Mouse (Mus musculus) C2C12 (cell line): ENCODE data around the gene Bcr. TPM values are rescaled to one million over a fixed set of nuclear protein-coding genes. Genes with fewer than 3 reads are reported as not detected.

Experiments
- H3K27me3 ChIP-seq: one replicate; pipeline ENCODE4 v1.6.1; 2011; ENCODE audit not compliant: control insufficient read depth, insufficient read depth, insufficient read length
- H3K36me3 ChIP-seq: one replicate; pipeline ENCODE4 v1.6.1; 2011; ENCODE audit not compliant: control insufficient read depth, insufficient read depth
- H3K4me3 ChIP-seq: one replicate; pipeline ENCODE4 v1.5.1; 2011; ENCODE audit warnings: mild to moderate bottlenecking, control low read depth; ENCODE audit not compliant: poor library complexity, insufficient read depth, severe bottlenecking
- H3K79me2 ChIP-seq: one replicate; pipeline ENCODE4 v1.6.1; 2011; ENCODE audit not compliant: control insufficient read depth, insufficient read depth
- H3K79me3 ChIP-seq: one replicate; pipeline ENCODE4 v1.6.1; 2011; ENCODE audit warnings: low read depth, control low read depth
- H3ac ChIP-seq: one replicate; pipeline ENCODE3; 2011; ENCODE audit warnings: low read depth; ENCODE audit not compliant: control insufficient read depth, insufficient read length
- CEBPB ChIP-seq: IDR thresholded peaks from one replicate; pipeline ENCODE4 v1.6.1; 2011; ENCODE audit warnings: low read depth, mild to moderate bottlenecking, control low read depth, moderate library complexity
- CTCF ChIP-seq: IDR thresholded peaks from one replicate; pipeline ENCODE4 v1.5.1; 2011; ENCODE audit not compliant: control insufficient read depth, insufficient read depth, insufficient read length
- FOSL1 ChIP-seq: IDR thresholded peaks from one replicate; pipeline ENCODE4 v1.8.0; 2011; ENCODE audit warnings: mild to moderate bottlenecking, low read length; ENCODE audit not compliant: poor library complexity, insufficient read depth, severe bottlenecking
- MAX ChIP-seq: IDR thresholded peaks from one replicate; pipeline ENCODE4 v1.6.1; 2011; ENCODE audit warnings: mild to moderate bottlenecking, control low read depth
- MYOD1 ChIP-seq: IDR thresholded peaks from one replicate; pipeline ENCODE4 v1.6.1; 2011; ENCODE audit warnings: low read depth; ENCODE audit not compliant: control insufficient read depth, insufficient read length
- MYOG ChIP-seq: IDR thresholded peaks from one replicate; pipeline ENCODE4 v1.6.1; 2011; ENCODE audit not compliant: control insufficient read depth, insufficient read length; ENCODE audit errors: extremely low read depth
- USF1 ChIP-seq: IDR thresholded peaks from one replicate; pipeline ENCODE4 v1.6.1; 2011; ENCODE audit warnings: low read depth, mild to moderate bottlenecking, control low read depth, moderate library complexity
- polyA plus RNA-seq: library from polyadenylated mRNA; unstranded; fragments of >200 nt; fragmentation: generic; extraction: Trizol; gene quantifications from one replicate; pipeline ENCODE4 v1.2.1, GENCODE M21; 2012; ENCODE audit warnings: missing spikeins

Bcr gene
- polyA plus RNA-seq, 1 experiment, result 16.1 TPM

GRCm38 (mm10) chr10:75131625-75132024, 71.2 kb downstream of the Bcr start:
- no peak for TF ChIP-seq CTCF
- no peak for TF ChIP-seq MYOG
- no peak for TF ChIP-seq CEBPB
- TF ChIP-seq MAX, result no peak
- peaks cover 11% of the 10 kb centered on the region for H3K79me2 ChIP-seq
- H3ac ChIP-seq, result no peak overlapping the region
- H3K27me3 ChIP-seq, result no peaks in the 10 kb centered on the region
- H3K4me3 ChIP-seq, result no peak overlapping the region
- peaks cover 1% of the 10 kb centered on the region for H3K79me3 ChIP-seq
- H3K36me3 ChIP-seq, result peaks cover 47% of the 10 kb centered on the region

- Histone ChIP-seq H3ac (no peak overlapping the region), H3K36me3 (peaks cover 57% of the 10 kb centered on the region), H3K27me3 (no peaks in the 10 kb centered on the region), H3K4me3 (no peak overlapping the region), H3K79me3 (peaks cover 1% of the 10 kb centered on the region), H3K79me2 (peaks cover 10% of the 10 kb centered on the region)
- TF ChIP-seq MYOG, result no peak
- no peak for TF ChIP-seq CTCF
- TF ChIP-seq MAX, result no peak
- TF ChIP-seq USF1, result no peak
- TF ChIP-seq FOSL1, result no peak
Observed at GRCm38 (mm10) chr10:75134861-75135517, 74.6 kb downstream of the Bcr start.

GRCm38 (mm10) chr10:75135518-75136162, 75.2 kb downstream of the Bcr start:
- no peaks in the 10 kb centered on the region for H3K27me3 ChIP-seq
- H3ac ChIP-seq, result no peak overlapping the region
- no peak overlapping the region for H3K4me3 ChIP-seq
- H3K36me3 ChIP-seq, result peaks cover 55% of the 10 kb centered on the region
- peaks cover 3% of the 10 kb centered on the region for H3K79me2 ChIP-seq
- H3K79me3 ChIP-seq, result peaks cover 1% of the 10 kb centered on the region
- TF ChIP-seq MYOG (no peak), FOSL1 (no peak), MAX (no peak), CEBPB (no peak), MYOD1 (no peak), CTCF (no peak), USF1 (no peak)

GRCm38 (mm10) chr10:75137148-75137547, 76.8 kb downstream of the Bcr start:
- H3K79me3 ChIP-seq, result no peaks in the 10 kb centered on the region
- no peak for TF ChIP-seq MAX
- no peak for TF ChIP-seq CTCF
- TF ChIP-seq MYOG, result no peak
- TF ChIP-seq USF1, result no peak
- TF ChIP-seq FOSL1, result no peak
- no peak for TF ChIP-seq MYOD1
- TF ChIP-seq CEBPB, result no peak
- H3K4me3 ChIP-seq, result no peak overlapping the region
- H3K79me2 ChIP-seq, result no peaks in the 10 kb centered on the region
- H3ac ChIP-seq, result no peak overlapping the region
- H3K27me3 ChIP-seq, result no peaks in the 10 kb centered on the region
- H3K36me3 ChIP-seq, result peaks cover 44% of the 10 kb centered on the region

GRCm38 (mm10) chr10:75145221-75145620, 84.8 kb downstream of the Bcr start:
- no peaks in the 10 kb centered on the region for H3K27me3 ChIP-seq
- H3ac ChIP-seq, result no peak overlapping the region
- no peaks in the 10 kb centered on the region for H3K79me3 ChIP-seq
- H3K79me2 ChIP-seq, result no peaks in the 10 kb centered on the region
- no peak overlapping the region for H3K4me3 ChIP-seq
- no peak for TF ChIP-seq USF1
- TF ChIP-seq MYOD1, result no peak
- no peak for TF ChIP-seq CEBPB
- TF ChIP-seq CTCF, result no peak
- no peak for TF ChIP-seq FOSL1
- no peak for TF ChIP-seq MYOG
- TF ChIP-seq MAX, result no peak
- peaks cover 24% of the 10 kb centered on the region for H3K36me3 ChIP-seq
